Mouse (Mus musculus) midbrain, embryonic 11.5 days (tissue): ENCODE measurements around the gene Prss35. TPM values are rescaled to one million over a fixed set of nuclear protein-coding genes. Genes with fewer than 3 reads are reported as not detected.

Experiments
- ATAC-seq: fragments of 200-750 bp; cut with Nextera tagmentation; 2 replicates; pipeline ENCODE4 v1.8.0; 2017; ENCODE audit warnings: moderate TSS enrichment, moderate library complexity; ENCODE audit not compliant: low FRiP score
- DNase-seq: peaks from one replicate; pipeline ENCODE4 v3.0.0; 2015; ENCODE audit warnings: low spot score; ENCODE audit errors: missing footprints
- H3K27ac ChIP-seq: fragments of 300-500 bp; sonication (generic); 2 replicates; pipeline ENCODE4 v1.5.1; 2014; ENCODE audit warnings: low read depth, low read length
- H3K27me3 ChIP-seq: fragments of 300-500 bp; sonication (generic); 2 replicates; pipeline ENCODE4 v1.6.1; 2014; ENCODE audit warnings: mild to moderate bottlenecking, low read length, moderate library complexity, mixed read lengths; ENCODE audit not compliant: control insufficient read depth, insufficient read depth
- H3K36me3 ChIP-seq: fragments of 300-500 bp; sonication (generic); 2 replicates; pipeline ENCODE4 v1.6.1; 2014; ENCODE audit warnings: mild to moderate bottlenecking, low read length, moderate library complexity, mixed read lengths; ENCODE audit not compliant: control insufficient read depth, insufficient read depth
- H3K4me1 ChIP-seq: fragments of 300-500 bp; sonication (generic); 2 replicates; pipeline ENCODE4 v1.6.1; 2014; ENCODE audit warnings: low read length; ENCODE audit not compliant: control insufficient read depth, insufficient read depth
- H3K4me2 ChIP-seq: fragments of 300-500 bp; sonication (generic); 2 replicates; pipeline ENCODE4 v1.6.1; 2014; ENCODE audit warnings: mild to moderate bottlenecking, moderate library complexity
- H3K4me3 ChIP-seq: fragments of 300-500 bp; sonication (generic); 2 replicates; pipeline ENCODE4 v1.5.1; 2014; ENCODE audit warnings: low read depth, low read length
- H3K9ac ChIP-seq: fragments of 300-500 bp; sonication (generic); 2 replicates; pipeline ENCODE4 v1.6.1; 2014; ENCODE audit warnings: low read length
- H3K9me3 ChIP-seq: fragments of 300-500 bp; sonication (generic); 2 replicates; pipeline ENCODE4 v1.6.1; 2016; ENCODE audit warnings: low read length; ENCODE audit not compliant: control insufficient read depth
- WGBS: fragments of 180-500 bp; shearing (Covaris S2); extraction: QIAGEN DNeasy Blood & Tissue Kit; methylation state at CpG from one replicate; pipeline ENCODE4 v1.1.7; 2014; 5-methylcytosine and 5-hydroxymethylcytosine counted together
- polyA plus RNA-seq: library from polyadenylated mRNA; unstranded; fragments of >200 nt; fragmentation: Nextera tagmentation; extraction: Ambion mirVana; gene quantifications from 2 replicates; pipeline ENCODE4 v1.2.1, GENCODE M21; 2014

The Prss35 gene
- polyA plus RNA-seq, 1 experiment from 2014 or later, result 1.4 TPM

DNA sequence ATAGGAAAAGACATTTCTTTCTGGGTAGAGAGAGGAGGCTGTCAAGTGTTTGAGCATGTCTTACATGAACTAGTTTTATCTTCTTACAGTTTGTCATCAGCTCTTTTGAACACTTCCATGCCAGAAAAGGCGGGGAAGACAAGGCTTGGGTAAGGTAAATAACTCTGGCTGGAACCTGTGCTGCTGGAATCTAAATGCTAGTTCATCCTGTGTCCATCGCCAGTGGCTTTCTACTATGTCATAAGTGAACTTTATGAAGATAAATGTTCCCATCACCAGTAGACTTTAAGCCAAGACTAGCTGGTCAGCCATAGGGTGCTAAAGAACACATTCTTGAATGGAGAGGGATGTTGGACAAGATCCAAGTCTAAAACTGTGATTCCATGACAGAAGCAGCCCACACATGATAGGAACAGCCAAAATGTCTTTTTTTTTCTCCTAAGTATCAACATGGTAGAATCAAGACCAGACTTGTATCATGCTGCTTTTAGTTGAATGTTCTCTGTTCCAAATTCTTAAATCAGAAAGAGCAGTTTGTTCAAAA, 33.3 kb upstream of the Prss35 start:
- WGBS, result 84% methylated on average over 2 of the region's 2 CpGs
- H3K4me3 ChIP-seq, result no peak overlapping the region
- H3K4me2 ChIP-seq, result no peak overlapping the region
- H3K27ac ChIP-seq, result no peak overlapping the region
- H3K36me3 ChIP-seq, result no peaks in the 10 kb centered on the region
- no peaks in the 10 kb centered on the region for H3K9me3 ChIP-seq
- ATAC-seq (no peak), DNase-seq (no peak)
- no peaks in the 10 kb centered on the region for H3K4me1 ChIP-seq
- no peak overlapping the region for H3K9ac ChIP-seq
- H3K27me3 ChIP-seq, result no peaks in the 10 kb centered on the region

DNA sequence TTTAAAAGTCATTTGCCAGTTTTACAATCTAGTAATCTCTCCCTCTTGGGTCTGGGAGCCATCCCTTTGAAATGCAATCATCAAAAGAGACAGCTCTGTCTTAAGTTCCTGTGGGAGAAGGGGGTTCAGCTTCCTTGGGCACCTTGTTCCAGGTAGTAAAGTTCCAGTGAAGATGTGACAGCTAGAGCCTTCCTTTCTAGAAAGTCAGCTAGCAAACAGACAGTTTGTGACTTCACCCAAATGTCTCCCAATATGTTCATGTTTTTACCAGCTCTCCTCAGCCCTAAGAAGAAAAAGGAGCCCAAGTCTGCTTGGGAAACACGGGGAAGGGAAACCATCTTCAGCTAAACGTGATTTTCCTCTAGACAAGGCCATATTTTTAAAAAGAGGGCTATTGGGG, 30.8 kb upstream of the Prss35 start:
- Histone ChIP-seq H3K9me3 (no peaks in the 10 kb centered on the region), H3K27me3 (no peaks in the 10 kb centered on the region), H3K4me3 (no peak overlapping the region), H3K36me3 (no peaks in the 10 kb centered on the region), H3K4me2 (no peak overlapping the region), H3K4me1 (no peaks in the 10 kb centered on the region), H3K27ac (no peak overlapping the region), H3K9ac (no peak overlapping the region)
- ATAC-seq (no peak), DNase-seq (no peak)
- WGBS, result 76% methylated on average over 2 of the region's 2 CpGs

DNA sequence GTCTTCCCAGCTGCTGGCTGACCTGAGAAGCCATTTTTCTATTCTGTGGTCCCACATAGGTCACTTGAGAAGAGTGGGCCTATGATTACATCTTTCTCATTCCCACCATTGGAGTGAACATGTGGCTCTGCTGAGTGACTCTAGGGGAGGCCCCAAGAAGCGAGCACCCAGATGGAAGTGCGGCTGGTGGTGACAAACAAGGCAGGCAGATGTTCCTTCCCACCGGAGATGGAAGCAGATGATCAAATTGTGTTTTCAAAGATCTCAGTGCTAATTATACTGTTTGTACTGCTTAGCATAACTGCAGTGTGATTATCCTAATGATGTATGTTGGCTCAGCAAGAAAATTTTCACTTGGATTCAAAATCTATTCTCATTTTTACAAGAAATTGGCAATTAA, 29.4 kb upstream of the Prss35 start:
- DNase-seq, result no peak
- Histone ChIP-seq H3K4me1 (no peaks in the 10 kb centered on the region), H3K27me3 (no peaks in the 10 kb centered on the region), H3K27ac (no peak overlapping the region), H3K36me3 (no peaks in the 10 kb centered on the region), H3K9me3 (no peaks in the 10 kb centered on the region), H3K4me3 (no peak overlapping the region), H3K4me2 (no peak overlapping the region), H3K9ac (no peak overlapping the region)
- WGBS, result 93% methylated on average over 3 of the region's 3 CpGs
- ATAC-seq, result no peak

DNA sequence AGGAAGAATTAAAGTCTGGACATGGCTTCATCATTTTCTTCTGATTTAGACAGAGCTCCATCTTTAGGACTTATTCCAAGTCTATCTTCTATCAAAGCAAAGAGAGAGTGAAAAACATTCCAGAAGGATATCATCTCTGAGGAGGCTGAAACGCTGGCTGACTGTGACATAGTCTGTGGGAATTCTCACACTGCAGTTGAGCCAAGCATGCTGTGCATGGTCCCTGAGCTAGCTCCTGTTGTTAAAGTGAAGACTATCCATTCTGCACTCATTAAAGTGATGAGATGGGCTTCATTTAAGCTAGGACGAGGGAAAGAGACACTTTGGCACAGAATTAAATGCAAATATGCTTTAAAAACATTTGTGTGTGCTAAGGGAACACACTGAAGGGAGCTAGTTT, 26.9 kb upstream of the Prss35 start:
- Histone ChIP-seq H3K4me2 (no peak overlapping the region), H3K27me3 (no peaks in the 10 kb centered on the region), H3K4me1 (no peaks in the 10 kb centered on the region), H3K9me3 (no peaks in the 10 kb centered on the region), H3K36me3 (no peaks in the 10 kb centered on the region), H3K27ac (no peak overlapping the region), H3K4me3 (no peak overlapping the region), H3K9ac (no peak overlapping the region)
- ATAC-seq, result no peak
- WGBS, result 59% methylated on average over 2 of the region's 2 CpGs
- no peak for DNase-seq

DNA sequence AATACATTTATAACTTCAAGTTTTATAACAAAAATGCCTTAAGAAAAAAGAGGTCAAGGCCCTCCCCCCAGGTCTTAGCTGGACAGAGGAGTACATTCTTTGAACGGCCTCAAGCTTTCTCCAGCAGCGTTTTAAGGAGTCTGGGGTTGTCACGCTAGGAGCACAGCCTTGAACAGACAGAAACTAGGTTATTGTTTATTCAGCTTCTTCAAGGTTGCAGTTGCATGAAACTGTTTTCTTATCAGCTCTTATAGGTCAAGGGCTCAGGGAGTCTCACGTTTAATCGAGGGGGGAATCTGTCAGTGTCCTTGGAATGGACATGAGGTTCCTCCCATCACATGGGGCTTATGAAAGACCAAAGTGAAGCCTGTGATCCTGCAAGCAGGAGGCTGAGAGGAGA, 26.3 kb upstream of the Prss35 start:
- Histone ChIP-seq H3K27me3 (no peaks in the 10 kb centered on the region), H3K36me3 (no peaks in the 10 kb centered on the region), H3K4me2 (no peak overlapping the region), H3K4me3 (no peak overlapping the region), H3K9me3 (no peaks in the 10 kb centered on the region), H3K4me1 (no peaks in the 10 kb centered on the region), H3K27ac (no peak overlapping the region), H3K9ac (no peak overlapping the region)
- DNase-seq (no peak), ATAC-seq (no peak)
- 78% methylated on average over 5 of the region's 5 CpGs for WGBS

DNA sequence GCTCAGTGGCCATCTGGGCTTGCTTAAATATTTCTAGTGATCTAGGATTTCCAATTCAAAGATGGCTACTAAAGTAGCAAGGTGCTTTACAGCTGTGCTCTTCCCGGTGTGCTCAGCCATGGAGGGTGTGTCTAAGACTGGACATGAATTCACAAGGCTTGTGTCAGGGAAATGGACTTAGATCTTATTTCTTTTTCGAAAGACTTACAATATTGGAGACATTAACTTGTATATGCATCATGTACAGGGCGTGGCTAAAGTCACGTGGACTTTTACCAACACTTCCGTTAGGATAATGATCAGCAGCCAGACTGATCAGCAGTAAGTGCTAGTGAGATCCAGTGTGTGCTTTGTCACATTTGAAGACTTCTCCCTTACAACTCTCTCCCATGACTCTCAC, 23.2 kb upstream of the Prss35 start:
- no peak overlapping the region for H3K9ac ChIP-seq
- H3K4me3 ChIP-seq, result no peak overlapping the region

DNA sequence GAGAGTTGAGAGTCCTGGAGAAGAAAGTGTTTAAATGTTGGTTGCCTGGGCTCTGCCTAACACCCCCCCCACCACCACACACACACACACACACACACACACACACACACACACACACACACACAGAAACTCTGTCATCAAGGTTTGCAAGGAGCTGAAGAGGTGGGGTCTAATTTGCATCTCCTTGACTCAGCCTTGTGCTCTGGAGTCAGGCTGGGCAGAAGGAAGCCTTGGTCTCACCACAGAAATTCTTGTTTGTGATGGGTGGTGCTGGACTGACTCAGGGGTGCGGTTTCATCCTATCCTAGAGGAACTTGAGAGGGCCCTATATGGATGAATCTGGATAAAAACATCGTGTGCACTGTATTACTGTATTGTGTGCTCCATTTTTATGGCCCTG, 22.7 kb upstream of the Prss35 start:
- no peaks in the 10 kb centered on the region for H3K36me3 ChIP-seq
- ATAC-seq (no peak), DNase-seq (no peak)
- H3K4me3 ChIP-seq, result no peak overlapping the region
- H3K27me3 ChIP-seq, result no peaks in the 10 kb centered on the region
- WGBS, result 87% methylated on average over 2 of the region's 2 CpGs
- no peak overlapping the region for H3K4me2 ChIP-seq
- no peak overlapping the region for H3K27ac ChIP-seq
- no peaks in the 10 kb centered on the region for H3K9me3 ChIP-seq
- H3K9ac ChIP-seq, result no peak overlapping the region
- H3K4me1 ChIP-seq, result no peaks in the 10 kb centered on the region

More for the DNA sequence above, 23.2 kb upstream of the Prss35 start:
- no peaks in the 10 kb centered on the region for H3K36me3 ChIP-seq
- no peaks in the 10 kb centered on the region for H3K27me3 ChIP-seq
- no peak overlapping the region for H3K4me2 ChIP-seq
- DNase-seq, result no peak
- H3K9me3 ChIP-seq, result no peaks in the 10 kb centered on the region
- ATAC-seq, result no peak
- H3K27ac ChIP-seq, result no peak overlapping the region
- no peaks in the 10 kb centered on the region for H3K4me1 ChIP-seq
- WGBS, result 84% methylated on average over 5 of the region's 5 CpGs

DNA sequence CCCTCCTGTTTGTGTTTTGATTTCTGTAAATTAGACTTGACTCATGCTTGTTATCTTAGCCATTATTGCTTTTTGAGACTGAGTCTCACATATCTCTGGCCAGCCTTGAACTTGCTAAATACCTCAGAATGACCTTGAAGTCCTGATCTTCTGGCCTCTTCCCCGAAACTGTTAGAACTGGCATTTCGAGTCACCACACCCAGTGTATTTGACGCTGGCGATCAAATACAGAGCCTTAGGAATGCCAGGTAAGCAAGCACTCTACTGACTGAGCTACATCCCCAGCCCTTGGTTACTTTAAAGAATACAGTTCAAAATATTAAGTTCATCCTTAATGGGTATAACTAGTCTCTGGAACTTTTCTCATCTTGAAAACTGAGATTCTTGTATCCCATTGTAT, 18.4 kb upstream of the Prss35 start:
- H3K27me3 ChIP-seq, result no peaks in the 10 kb centered on the region
- H3K4me2 ChIP-seq, result no peak overlapping the region
- H3K27ac ChIP-seq, result no peak overlapping the region
- no peak overlapping the region for H3K9ac ChIP-seq
- H3K4me1 ChIP-seq, result no peaks in the 10 kb centered on the region
- ATAC-seq (no peak), DNase-seq (no peak)
- WGBS, result 89% methylated on average over 4 of the region's 4 CpGs
- H3K4me3 ChIP-seq, result no peak overlapping the region
- H3K36me3 ChIP-seq, result no peaks in the 10 kb centered on the region
- no peaks in the 10 kb centered on the region for H3K9me3 ChIP-seq

DNA sequence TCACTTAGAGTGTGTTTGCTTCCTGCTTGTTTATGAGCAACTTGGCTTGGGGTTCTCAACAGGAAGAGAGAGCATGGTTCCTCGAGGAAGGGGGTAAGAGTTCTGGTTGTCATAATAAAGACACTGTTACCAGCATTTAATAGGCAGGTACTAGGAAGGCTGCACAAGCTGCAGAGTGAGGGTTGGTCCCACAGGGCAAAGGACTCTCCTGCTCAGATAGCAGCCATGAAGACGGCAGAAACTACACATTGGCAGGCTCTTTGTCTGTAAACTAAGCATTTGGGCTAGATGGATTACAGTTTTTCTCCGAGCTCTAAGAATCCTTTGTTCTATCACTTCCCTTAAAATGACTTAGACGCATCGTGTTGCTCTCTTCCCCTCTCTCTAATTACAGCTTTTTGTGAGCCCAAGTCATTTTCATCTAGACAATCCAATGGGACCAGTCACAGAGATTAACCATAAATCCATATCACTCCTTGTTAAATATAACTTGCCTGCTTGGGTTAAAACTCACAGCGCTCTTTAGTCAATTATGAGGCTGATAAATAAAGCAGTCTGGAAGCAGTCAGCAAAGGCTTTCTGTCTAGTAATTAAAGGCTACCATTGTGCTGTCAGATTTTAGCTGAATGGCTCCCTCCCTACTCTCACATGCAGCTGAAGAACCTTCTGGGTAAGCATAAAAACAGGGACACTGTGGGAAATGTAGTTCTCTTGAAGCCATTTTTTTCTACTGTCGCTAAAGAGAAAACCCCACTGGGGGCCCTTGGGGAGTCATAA, 17.7 kb upstream of the Prss35 start:
- Histone ChIP-seq H3K4me1 (no peaks in the 10 kb centered on the region), H3K4me2 (no peak overlapping the region), H3K36me3 (no peaks in the 10 kb centered on the region), H3K27ac (no peak overlapping the region), H3K4me3 (no peak overlapping the region), H3K27me3 (no peaks in the 10 kb centered on the region), H3K9ac (no peak overlapping the region), H3K9me3 (no peaks in the 10 kb centered on the region)
- ATAC-seq, result no peak
- WGBS, result 73% methylated on average over 7 of the region's 7 CpGs
- no peak for DNase-seq
